8 mouse cellular contexts compared by ENCODE assay signal in the genomic region with DNA sequence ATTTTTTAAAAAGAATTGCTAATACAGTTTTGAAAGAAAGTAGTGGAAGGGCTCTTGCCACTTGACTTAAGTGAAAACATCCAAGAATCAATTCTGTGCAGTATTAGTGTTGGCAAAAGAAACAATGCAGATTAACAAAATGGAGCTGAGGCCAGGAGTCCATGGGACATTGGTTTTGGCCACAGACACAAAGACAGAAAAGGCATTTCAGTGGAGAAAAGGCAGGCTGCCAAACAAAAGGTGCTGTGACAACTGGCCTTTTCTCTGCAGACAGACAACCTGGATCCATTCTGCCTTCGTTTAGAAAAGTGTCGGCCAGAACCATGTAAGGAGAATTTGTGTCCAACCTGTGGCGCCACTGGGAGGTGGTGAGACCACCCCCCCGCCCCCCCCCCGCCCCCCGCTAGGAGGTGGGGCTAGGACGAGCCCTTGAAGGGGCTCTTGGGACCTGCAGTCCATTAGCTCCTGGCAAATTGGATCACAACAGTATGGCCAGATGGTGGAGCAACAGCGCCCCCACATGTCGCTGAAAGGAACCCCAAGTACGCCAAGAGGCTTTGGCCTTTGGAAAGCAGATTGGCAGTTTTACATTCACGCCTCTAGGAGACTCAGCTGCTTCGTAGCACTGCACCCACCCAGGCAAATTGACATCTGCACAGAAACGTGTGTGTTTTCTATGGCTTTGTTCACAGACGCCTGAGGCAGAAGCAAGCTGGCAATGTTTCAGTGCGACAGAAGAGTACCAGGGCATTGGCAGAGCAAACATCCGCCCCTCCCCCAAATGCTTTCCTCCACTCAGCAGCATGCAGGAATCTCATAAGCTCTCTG. TPM values are rescaled to one million over a fixed set of nuclear protein-coding genes. Genes with fewer than 3 reads are reported as not detected.
DNase-seq lines count a peak whose midpoint lies in the region; ATAC-seq and TF ChIP-seq lines count a peak whose summit lies in the region.

No protein-coding gene starts in this region.

- no peak overlapping the region for H3K27ac ChIP-seq in ES-E14 (ENCODE audit: insufficient read depth, low read depth, low read length, poor library complexity, severe bottlenecking)
- H3K27ac ChIP-seq in cerebellum, adult 2 months (ENCODE audit: insufficient read depth, low read length) = no peak overlapping the region
- peak overlapping the region; percentile 75 for H3K27ac ChIP-seq in hindbrain, embryonic 10.5 days
- no peak overlapping the region for H3K27ac ChIP-seq in lung, postnatal 0 days (ENCODE audit: low read length)

- H3K9ac ChIP-seq in ES-E14 (ENCODE audit: insufficient read depth, low read depth, low read length, poor library complexity, severe bottlenecking) = no peak overlapping the region
- H3K9ac ChIP-seq in lung, postnatal 0 days (replicated peaks; ENCODE audit: low read depth) = no peak overlapping the region

- DNase-seq in ES-E14 (ENCODE audit: low read depth, low spot score) = peak; percentile 78
- peak; percentile 78 to 82 for DNase-seq in cerebellum, adult 2 months
- DNase-seq in hindbrain, embryonic 10.5 days (ENCODE audit: low spot score) = peak; percentile 91
- DNase-seq in layer of hippocampus, adult 9-10 months (ENCODE audit: low spot score) = peak; percentile 73
- peak; percentile 95 for DNase-seq in lung, postnatal 0 days (ENCODE audit: low spot score)
- DNase-seq in retina, adult 2 months (ENCODE audit: low read depth, low spot score) = peak; percentile 62
- peak; percentile 82 for DNase-seq in thymus, postnatal 25 days

- H3K4me2 ChIP-seq in lung, postnatal 0 days (replicated peaks; ENCODE audit: low read depth, low read length) = peak overlapping the region; percentile 39

- no peaks in the 10 kb centered on the region for H3K9me3 ChIP-seq in ES-E14 (ENCODE audit: control insufficient read depth, insufficient read depth, low read depth, low read length)
- no peaks in the 10 kb centered on the region for H3K9me3 ChIP-seq in hindbrain, embryonic 10.5 days
- H3K9me3 ChIP-seq in lung, postnatal 0 days (ENCODE audit: low read length) = no peaks in the 10 kb centered on the region

- under 1% methylated on average over 16 of the region's 16 CpGs for WGBS in cerebellum, adult 2 months
- WGBS in hindbrain, embryonic 10.5 days = 5% methylated on average over 16 of the region's 16 CpGs
- WGBS in lung, postnatal 0 days = 5% methylated on average over 16 of the region's 16 CpGs

- TF ChIP-seq POLR2A in cerebellum, adult 2 months (IDR thresholded peaks at IDR 0.05; ENCODE audit: borderline replicate concordance, insufficient read depth, low read length) = no peak

- TF ChIP-seq EP300 in lung, postnatal 0 days (IDR thresholded peaks at IDR 0.05) = no peak

- in situ Hi-C loops in ES-E14 (cut with MboI; ENCODE audit: low sequenced_read_pairs in 2 of 2, unreplicated experiment in 2 of 2) = no loop called here

- TF ChIP-seq CTCF in cerebellum, adult 2 months (IDR thresholded peaks at IDR 0.05; ENCODE audit: borderline replicate concordance, insufficient read depth, low read depth, low read length) = peak; percentile 84
- peak; percentile 96 for TF ChIP-seq CTCF in lung, postnatal 0 days (IDR thresholded peaks at IDR 0.05)

- H3K27me3 ChIP-seq in cerebellum, adult 2 months (ENCODE audit: control insufficient read depth, insufficient read depth, low read length) = no peaks in the 10 kb centered on the region
- H3K27me3 ChIP-seq in hindbrain, embryonic 10.5 days (ENCODE audit: insufficient read depth, poor library complexity, severe bottlenecking) = peaks cover 7% of the 10 kb centered on the region; the same call in 1 of the 2 replicates
- no peaks in the 10 kb centered on the region for H3K27me3 ChIP-seq in lung, postnatal 0 days (replicated peaks; ENCODE audit: insufficient read depth, low read length)

- no peaks in the 10 kb centered on the region for H3K36me3 ChIP-seq in ES-E14 (ENCODE audit: control insufficient read depth, insufficient read depth, low read length, poor library complexity, severe bottlenecking)
- no peaks in the 10 kb centered on the region for H3K36me3 ChIP-seq in hindbrain, embryonic 10.5 days
- no peaks in the 10 kb centered on the region for H3K36me3 ChIP-seq in lung, postnatal 0 days (ENCODE audit: insufficient read depth, low read length)

- H3K4me1 ChIP-seq in ES-E14 (ENCODE audit: control insufficient read depth in 2 of 2, insufficient read depth in 2 of 2, low read length in 2 of 2, poor library complexity in 1 of 2) = no peaks in the 10 kb centered on the region
- H3K4me1 ChIP-seq in cerebellum, adult 2 months (ENCODE audit: control insufficient read depth, insufficient read depth, low read length) = no peaks in the 10 kb centered on the region
- H3K4me1 ChIP-seq in hindbrain, embryonic 10.5 days (replicated peaks) = peaks cover 17% of the 10 kb centered on the region
- H3K4me1 ChIP-seq in lung, postnatal 0 days (ENCODE audit: insufficient read depth, low read depth, low read length) = peaks cover 2% of the 10 kb centered on the region; the same call in 1 of the 2 replicates

- ATAC-seq in frontal cortex, adult (ENCODE audit: low TSS enrichment) = peak; percentile 95
- ATAC-seq in lung, postnatal 0 days = peak; percentile 92

- no peak overlapping the region for H3K4me3 ChIP-seq in ES-E14 (ENCODE audit: insufficient read depth in 1 of 2, low read depth in 1 of 2, low read length in 2 of 2, poor library complexity in 1 of 2, severe bottlenecking in 1 of 2)
- no peak overlapping the region for H3K4me3 ChIP-seq in cerebellum, adult 2 months (replicated peaks; ENCODE audit: insufficient read depth, low read depth, low read length)
- H3K4me3 ChIP-seq in hindbrain, embryonic 10.5 days = peak overlapping the region; percentile 36
- H3K4me3 ChIP-seq in lung, postnatal 0 days (ENCODE audit: low read depth, low read length) = no peak overlapping the region

TF ChIP-seq in ES-E14, 5 proteins besides CTCF, POLR2A, EP300 and RAD21:
- TF ChIP-seq ZC3H11A (IDR thresholded peaks at IDR 0.05; ENCODE audit: borderline replicate concordance, low read depth, low read length) (peak; percentile 86; the same call in 1 of the 2 replicates), CHD2 (IDR thresholded peaks at IDR 0.05; ENCODE audit: low read depth, low read length) (no peak)
TF ChIP-seq in ES-E14: peak in this region for 1.

RNA-seq across cellular contexts. Expression of a gene that starts 8.5 kb away (rescaled TPM):
- 7.6 and 13.6 TPM in 2 replicates for total RNA-seq in ES-E14 (2012; rRNA removed)
- 32.4 and 35.6 TPM in 2 replicates for polyA plus RNA-seq in cerebellum, adult 2 months (2012; rRNA removed)
- polyA plus RNA-seq in hindbrain, embryonic 10.5 days (2016; fragmentation: Nextera tagmentation; extraction: Ambion mirVana) = 15.8 and 20.8 TPM in 2 replicates
- polyA plus RNA-seq in lung, postnatal 0 days (2015; fragmentation: Nextera tagmentation; extraction: Ambion mirVana) = 47.6 and 56.8 TPM in 2 replicates

RNA-seq across cellular contexts. Expression of a gene that starts 18.5 kb away (rescaled TPM):
- not detected in 2 replicates for total RNA-seq in ES-E14 (2012; rRNA removed)
- polyA plus RNA-seq in cerebellum, adult 2 months (2012; rRNA removed) = not detected in 2 replicates
- polyA plus RNA-seq in hindbrain, embryonic 10.5 days (2016; fragmentation: Nextera tagmentation; extraction: Ambion mirVana) = not detected in 2 replicates
- polyA plus RNA-seq in lung, postnatal 0 days (2015; fragmentation: Nextera tagmentation; extraction: Ambion mirVana) = not detected in 2 replicates

RNA-seq across cellular contexts. Expression of a gene that starts 36.0 kb away (rescaled TPM):
- total RNA-seq in ES-E14 (2012; rRNA removed) = 0.21 and 0.67 TPM in 2 replicates
- polyA plus RNA-seq in cerebellum, adult 2 months (2012; rRNA removed) = 4.0 and 4.4 TPM in 2 replicates
- polyA plus RNA-seq in hindbrain, embryonic 10.5 days (2016; fragmentation: Nextera tagmentation; extraction: Ambion mirVana) = 2.2 and 2.7 TPM in 2 replicates
- polyA plus RNA-seq in lung, postnatal 0 days (2015; fragmentation: Nextera tagmentation; extraction: Ambion mirVana) = 0.67 and 0.72 TPM in 2 replicates
